Mouse (Mus musculus): ENCODE data around the gene Olfr99. TPM values are rescaled to one million over a fixed set of nuclear protein-coding genes. Genes with fewer than 3 reads are reported as not detected.
"Not testable (repeated sequence)": the region's sequence is repeated elsewhere in the genome, so short reads cannot be mapped to it uniquely, and the experiment has no call there.

Olfr99 gene
- not detected in 2 replicates for total RNA-seq (2021)
- long read RNA-seq: 0 reads

DNA sequence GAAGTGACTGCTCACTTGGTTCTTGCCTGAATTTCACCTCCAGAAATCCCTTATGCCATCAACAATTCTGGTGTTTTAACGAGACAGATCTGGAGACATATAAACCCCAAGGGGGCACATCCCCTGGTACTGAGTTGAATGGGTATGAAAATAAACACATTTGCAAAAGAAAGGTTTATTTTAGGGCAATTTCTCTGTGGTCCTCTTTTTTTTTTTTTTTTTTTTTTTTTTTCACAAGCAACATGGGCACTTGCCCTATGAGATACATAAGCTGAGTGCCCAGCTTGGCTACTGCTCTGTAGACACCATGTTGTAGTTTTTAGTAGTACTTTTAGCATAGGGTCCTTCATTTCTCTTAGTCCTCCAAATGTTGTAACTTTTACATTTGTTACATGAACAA lies at the start of gene Olfr99:
Gene Olfr99 (minus strand): TSS at position 101 of the 400 bp plus-strand sequence.
- no peak for DNase-seq

DNA sequence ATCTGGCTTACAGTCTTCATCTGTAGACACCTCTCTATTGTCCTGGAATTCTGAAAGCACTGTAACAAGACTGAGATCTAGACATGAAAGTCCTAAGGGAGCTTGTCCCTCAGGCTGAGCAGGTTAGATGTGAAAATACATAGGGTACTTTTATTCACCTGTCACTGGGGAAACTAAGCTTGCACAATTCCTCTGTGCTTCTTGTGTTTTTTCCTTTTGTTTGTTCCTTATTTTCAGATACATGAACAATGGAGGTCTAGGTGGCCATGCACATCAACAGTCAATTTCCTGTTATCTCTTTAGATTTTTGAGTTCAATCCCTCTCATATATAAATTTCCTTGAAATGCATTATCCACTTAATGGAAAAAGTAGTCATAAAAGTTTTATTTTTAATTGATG lies 33.7 kb upstream of the Olfr99 start, which contains the start of gene Olfr102:
Gene Olfr102 (minus strand): TSS at position 101 of the 400 bp plus-strand sequence.
- DNase-seq: no peak

DNA sequence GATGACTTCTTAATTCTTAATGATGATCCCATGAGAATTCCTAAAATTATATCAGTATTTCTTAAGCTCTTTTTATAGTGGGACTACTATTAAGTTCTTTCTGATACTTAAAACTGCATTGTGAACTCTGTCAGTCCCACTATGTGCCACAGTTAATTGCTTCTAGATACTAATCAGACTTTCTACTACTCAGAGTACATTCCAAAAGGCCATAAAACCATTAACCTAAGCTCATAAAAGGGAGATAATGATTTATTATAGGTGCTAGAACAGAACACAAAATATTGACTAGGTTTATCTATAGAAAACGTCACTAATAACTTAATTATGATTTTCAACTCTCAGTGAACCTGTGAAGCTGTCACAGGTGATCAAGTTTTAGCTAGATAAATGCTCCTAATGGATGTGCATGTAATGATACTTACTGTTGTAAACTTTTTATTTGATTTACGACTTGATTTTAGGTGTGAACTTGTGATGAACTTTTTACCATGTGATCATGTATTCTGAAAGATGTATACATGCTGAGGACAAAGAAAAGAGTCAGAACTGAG lies 27.0 kb upstream of the Olfr99 start:
- no peak for DNase-seq

DNA sequence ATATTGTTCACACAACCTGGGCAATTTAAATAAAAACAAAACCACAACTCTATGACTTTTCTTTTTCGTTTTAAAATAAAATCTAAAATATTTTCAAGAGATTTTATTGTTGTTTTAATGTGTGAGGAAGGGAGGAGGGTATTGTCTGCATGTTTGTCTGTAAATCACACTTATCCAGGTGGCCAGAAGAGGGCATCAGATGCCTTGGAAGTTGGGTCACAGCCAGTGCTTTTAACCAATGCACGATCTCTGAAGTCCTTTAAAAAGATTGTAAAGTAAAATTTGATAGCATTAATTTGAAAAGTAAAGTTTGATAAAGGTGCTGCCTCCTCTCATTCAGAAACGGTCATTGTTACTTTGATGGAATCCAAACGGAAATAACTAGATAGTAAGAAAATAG lies 25.2 kb upstream of the Olfr99 start:
- no peak for DNase-seq

DNA sequence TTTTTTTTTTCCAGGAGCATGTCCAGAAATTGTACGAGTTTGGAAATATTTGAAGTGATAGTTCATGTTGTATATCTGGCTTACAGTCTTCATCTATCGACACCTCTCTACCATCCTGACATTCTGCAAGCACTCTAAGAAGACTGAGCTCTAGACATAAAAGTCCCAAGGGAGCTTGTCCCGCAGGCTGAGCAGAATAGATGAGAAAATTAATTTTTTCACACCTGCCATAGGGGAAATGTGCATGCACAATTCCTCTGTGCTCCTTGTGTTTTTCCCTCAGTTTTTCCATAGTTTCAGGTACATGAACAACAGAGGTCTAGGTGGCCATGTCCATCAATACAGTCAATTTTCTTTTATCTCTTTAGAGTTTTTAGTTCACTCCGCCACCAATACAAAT lies 21.0 kb upstream of the Olfr99 start, which contains the start of gene Olfr101:
Gene Olfr101 (minus strand): TSS at position 101 of the 400 bp plus-strand sequence.
- DNase-seq: no peak

DNA sequence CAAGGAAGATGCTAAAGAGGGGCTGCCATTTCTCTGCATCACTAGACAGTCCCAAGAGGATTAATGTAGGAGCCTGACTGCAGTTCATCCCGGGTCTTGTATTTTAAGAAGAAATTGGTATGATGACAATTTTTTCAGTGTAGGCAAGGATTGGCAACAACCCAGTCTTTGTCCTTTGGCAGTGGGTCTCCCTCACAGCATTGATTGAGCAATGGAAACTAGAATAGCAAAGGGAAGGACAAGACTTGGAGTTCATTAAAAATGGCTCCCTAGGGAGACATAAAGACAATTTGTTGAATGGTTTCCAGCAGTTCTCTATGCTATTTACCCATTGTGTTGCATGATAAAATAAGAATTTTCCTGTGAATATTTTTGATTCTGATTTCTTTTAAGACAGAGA lies 2.9 kb downstream of the Olfr99 start:
- DNase-seq: no peak

DNA sequence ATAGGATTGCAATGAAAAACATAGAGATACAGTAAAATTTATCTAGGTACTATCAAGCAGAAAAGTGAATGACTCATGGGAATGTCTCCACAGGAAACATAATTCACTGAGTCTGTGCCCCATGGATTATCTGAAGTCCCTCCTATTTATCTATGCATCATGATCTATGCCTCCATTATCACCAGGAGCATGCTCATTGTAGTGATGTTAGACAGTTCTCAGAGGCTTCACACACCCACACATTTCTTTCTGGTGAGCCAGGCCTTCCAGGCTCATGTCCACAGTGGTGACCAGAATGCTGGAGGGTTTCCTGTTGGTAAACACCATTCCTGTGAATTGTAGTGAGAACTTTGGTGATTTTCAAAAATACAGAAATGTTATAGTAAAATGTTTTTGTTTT lies 6.7 kb downstream of the Olfr99 start:
- DNase-seq: no peak

DNA sequence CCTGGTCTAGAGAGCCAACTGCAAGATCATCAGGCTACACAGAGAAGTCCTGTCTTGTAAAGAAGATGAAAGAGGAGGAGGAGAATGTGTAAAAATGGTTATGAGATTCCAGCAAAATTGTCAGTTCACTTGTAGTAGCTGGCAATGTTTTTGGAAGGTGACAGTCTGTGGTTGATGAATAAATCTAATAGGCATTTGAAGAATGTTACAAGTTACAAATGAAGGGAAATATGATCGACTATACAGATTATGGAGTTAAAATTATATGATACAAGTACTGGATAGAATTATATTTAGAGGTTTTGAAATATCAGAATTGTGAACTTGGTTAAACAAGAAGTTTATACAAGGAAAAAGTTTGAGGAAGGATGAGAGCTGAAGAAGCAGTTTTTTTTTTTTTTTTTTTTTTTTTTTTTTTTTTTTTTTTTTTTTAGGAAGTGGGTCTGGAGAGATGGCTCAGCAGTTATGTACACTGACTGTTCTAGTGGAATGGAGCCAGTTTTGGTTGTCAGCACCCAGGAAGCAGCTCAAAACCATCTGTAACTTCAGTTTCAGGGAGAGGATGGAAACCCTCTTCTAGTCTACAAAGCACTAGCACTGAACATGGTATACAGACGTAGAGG lies 7.5 kb downstream of the Olfr99 start:
- no peak for DNase-seq

DNA sequence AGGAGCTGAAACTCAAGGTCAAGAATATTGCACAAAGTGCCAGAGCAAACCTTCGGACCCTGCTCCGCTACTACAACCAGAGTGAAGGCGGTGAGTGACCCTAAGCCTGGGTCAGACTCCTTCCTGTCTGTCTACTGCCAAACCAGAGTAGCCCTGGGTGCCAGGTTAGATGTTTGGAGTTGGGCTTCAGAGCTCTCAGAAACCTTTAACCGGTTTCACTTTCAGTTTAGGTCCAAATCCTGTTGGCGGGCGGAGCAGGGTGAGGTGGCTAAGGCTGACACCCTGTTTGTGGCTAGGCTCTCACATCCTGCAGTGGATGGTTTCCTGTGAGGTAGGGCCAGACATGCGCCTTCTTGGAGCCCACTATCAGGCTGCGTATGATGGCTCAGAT lies 12.6 kb downstream of the Olfr99 start:
- peak; percentile 47 for DNase-seq

DNA sequence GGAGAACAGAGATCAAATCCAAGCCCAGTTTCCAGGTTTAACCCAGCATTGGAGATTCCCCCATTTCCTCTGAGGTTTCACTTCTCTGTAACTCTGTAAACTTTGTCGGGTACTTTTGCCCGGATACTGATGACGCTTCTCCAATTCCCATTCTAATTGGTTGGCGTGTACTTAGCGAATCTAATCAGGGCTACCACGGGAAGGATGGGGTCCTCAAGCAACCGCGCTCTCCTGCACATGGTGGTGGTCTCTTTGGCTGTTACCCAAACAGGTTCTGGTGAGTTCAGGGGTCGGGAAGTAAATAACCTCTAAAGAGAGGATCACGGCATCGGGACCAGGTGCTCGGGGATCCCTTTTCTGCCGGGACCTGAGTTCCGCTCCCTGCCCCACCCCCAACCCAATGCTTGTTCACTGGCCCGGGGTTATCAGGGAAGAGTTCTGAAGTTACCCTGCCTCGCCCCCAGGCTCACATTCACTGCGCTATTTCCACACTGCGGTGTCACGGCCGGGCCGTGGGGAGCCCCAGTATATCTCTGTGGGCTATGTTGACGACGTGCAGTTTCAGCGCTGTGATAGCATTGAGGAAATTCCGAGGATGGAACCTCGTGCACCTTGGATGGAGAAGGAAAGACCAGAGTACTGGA lies 13.1 kb downstream of the Olfr99 start, which contains the start of gene H2-M3:
Gene H2-M3 (plus strand): TSS at position 163 of the 644 bp plus-strand sequence.
- DNase-seq: peak; percentile 80

DNA sequence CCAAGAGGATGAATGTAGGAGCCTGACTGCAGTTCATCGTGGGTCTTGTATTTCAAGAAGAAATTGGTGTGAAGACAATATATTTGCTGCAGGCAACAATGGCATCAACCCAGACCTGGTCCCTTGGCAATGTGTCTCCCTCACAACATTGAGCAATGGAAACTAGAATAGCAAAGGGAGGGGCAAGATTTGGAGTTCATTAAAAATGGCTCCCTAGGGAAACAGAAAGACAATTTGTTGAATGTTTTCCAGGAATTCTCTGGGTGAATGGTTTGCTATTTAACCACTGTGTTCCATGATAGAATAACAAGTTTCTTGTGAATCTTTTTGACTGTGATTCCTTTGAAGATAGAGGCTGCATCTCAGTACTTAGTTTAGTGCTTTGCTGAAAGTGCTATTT lies 19.6 kb downstream of the Olfr99 start, which contains the start of gene Olfr98:
Gene Olfr98 (minus strand): TSS at position 124 of the 400 bp plus-strand sequence.
- no peak for DNase-seq

DNA sequence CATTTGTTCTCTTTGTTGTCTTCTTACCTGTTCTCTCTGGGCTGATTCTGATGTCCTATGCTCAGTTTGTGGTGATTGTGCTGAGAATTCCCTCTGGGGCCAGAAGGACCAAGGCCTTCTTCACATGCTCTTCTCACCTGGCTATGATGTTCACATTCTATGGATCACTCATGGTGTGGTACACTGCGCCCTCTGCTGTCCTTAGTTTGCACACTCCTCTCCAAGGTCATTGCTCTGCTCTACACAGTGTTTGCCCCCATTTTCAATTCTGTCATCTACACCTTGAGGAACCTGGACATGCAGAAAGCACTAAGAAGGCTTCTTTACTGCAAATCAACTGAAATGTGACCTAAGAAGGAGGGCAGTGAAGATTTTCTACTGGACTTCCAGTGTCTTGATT lies 32.7 kb downstream of the Olfr99 start:
- peak; percentile 15 for DNase-seq

DNA sequence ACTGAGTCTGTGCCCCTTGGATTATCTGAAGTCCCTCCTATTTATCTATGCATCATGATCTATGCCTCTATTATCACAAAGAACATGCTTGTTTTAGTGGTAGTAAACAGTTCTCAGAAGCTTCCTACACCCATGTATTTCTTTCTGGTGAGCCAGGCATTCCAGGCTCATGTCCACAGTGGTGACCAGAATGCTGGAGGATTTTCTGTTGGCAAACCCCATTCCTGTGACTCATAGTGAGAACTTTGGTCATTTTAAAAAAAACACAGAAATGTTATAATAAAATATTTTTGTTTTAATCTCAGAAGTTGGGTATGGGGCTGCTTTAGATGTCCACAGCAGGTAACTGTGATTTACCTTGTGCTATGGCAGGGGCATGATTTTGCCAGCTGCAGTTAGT lies 33.8 kb downstream of the Olfr99 start:
- DNase-seq: no peak

DNA sequence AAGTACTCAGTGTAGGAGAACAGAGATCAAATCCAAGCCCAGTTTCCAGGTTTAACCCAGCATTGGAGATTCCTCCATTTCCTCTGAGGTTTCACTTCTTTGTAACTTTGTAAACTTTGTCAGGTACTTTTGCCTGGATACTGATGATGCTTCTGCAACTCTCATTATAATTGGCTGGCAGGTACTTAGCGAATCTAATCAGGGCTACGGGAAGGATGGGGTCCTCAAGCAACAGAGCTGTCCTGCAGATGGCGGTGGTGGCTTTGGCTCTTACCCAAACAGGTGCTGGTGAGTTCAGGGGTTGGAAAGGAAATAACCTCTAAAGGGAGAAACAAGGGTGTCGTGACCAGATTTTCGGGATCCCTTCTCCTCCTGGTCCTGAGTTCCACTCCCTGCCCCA lies 36.5 kb downstream of the Olfr99 start:
- no peak for DNase-seq

DNA sequence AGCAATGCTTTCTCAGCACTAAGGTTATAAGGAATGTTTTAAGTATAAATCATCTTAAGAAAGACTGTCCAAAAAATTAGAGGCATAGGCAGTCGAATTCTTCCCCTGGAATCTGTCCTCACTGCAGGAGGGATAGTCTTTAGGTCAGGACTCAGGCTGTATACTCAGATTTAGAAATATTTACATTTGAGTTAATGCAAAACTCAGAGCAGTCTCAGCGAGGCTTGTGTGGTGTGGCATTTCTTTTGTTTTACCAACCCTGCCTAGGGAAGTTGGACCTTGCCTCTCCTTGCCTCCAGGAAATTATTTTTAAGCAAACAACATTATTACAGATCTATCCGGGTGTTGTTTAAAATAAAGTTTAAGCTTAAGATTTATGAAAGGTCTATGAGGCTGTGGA lies 41.1 kb downstream of the Olfr99 start:
- no peak for DNase-seq

DNA sequence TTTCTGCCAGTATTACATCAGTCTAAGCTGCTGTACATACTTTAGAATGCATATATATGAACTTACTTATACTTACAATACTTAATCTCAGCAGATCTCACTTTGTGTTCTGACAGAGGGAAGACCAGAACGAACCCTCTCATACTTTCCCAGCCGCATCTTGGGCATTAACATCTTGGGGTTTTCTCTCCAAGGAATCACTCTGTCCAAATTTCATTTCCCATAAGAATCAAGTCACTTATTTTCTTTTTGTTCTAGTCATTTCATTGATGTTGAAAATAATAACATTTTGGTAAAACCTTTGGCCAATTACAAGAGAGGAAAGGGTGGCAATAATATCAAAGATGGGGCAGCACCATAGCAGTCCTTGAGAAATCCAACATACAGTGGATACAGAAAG lies 46.0 kb downstream of the Olfr99 start, which contains the start of gene Olfr97:
Gene Olfr97 (minus strand): TSS at position 101 of the 400 bp plus-strand sequence.
- DNase-seq: not testable (repeated sequence)

Other genes with a start within 250 kb of the Olfr99 start
- 39.6 and 46.0 TPM in 2 replicates for gene Gabbr1, start 237.5 kb downstream of the Olfr99 start, total RNA-seq (2021)
- gene Olfr90, start 195.0 kb downstream of the Olfr99 start, total RNA-seq (2021): not detected in 2 replicates
- not detected in 2 replicates for gene Olfr91, start 185.2 kb downstream of the Olfr99 start, total RNA-seq (2021)
- not detected in 2 replicates for gene Olfr92, start 163.4 kb downstream of the Olfr99 start, total RNA-seq (2021)
- not detected in 2 replicates for gene Olfr93, start 122.0 kb downstream of the Olfr99 start, total RNA-seq (2021)
- gene Ubd, start 89.6 kb downstream of the Olfr99 start, total RNA-seq (2021): not detected in 2 replicates
- not detected in 2 replicates for gene Olfr94, start 82.5 kb downstream of the Olfr99 start, total RNA-seq (2021)
- not detected in 2 replicates for gene Olfr95, start 70.3 kb downstream of the Olfr99 start, total RNA-seq (2021)
- not detected in 2 replicates for gene Olfr96, start 63.3 kb downstream of the Olfr99 start, total RNA-seq (2021)
- gene Olfr97, start 46.1 kb downstream of the Olfr99 start, total RNA-seq (2021): not detected in 2 replicates
- not detected in 2 replicates for gene Olfr98, start 19.7 kb downstream of the Olfr99 start, total RNA-seq (2021)
- gene H2-M3, start 13.2 kb downstream of the Olfr99 start, total RNA-seq (2021): 2.6 and 5.4 TPM in 2 replicates
- not detected in 2 replicates for gene Olfr101, start 20.9 kb upstream of the Olfr99 start, total RNA-seq (2021)
- gene Olfr102, start 33.6 kb upstream of the Olfr99 start, total RNA-seq (2021): not detected in 2 replicates
- gene Olfr103, start 56.2 kb upstream of the Olfr99 start, total RNA-seq (2021): not detected in 2 replicates
- not detected in 2 replicates for gene Olfr104-ps, start 76.1 kb upstream of the Olfr99 start, total RNA-seq (2021)
- not detected in 2 replicates for gene Olfr105-ps, start 95.6 kb upstream of the Olfr99 start, total RNA-seq (2021)
- gene Olfr106-ps, start 106.9 kb upstream of the Olfr99 start, total RNA-seq (2021): not detected in 2 replicates
- not detected in 2 replicates for gene Olfr107, start 115.8 kb upstream of the Olfr99 start, total RNA-seq (2021)
- gene Olfr108, start 162.0 kb upstream of the Olfr99 start, total RNA-seq (2021): not detected in 2 replicates
- not detected in 2 replicates for gene Olfr109, start 175.5 kb upstream of the Olfr99 start, total RNA-seq (2021)
- gene H2-M2, start 200.1 kb upstream of the Olfr99 start, total RNA-seq (2021): not detected in 2 replicates
- not detected in 2 replicates for gene Olfr110, start 209.0 kb upstream of the Olfr99 start, total RNA-seq (2021)
- 0.39 TPM in 1 of 2 replicates, not detected in the other for gene Olfr111, start 224.6 kb upstream of the Olfr99 start, total RNA-seq (2021)